Mouse (Mus musculus) frontal cortex, adult 2 months (tissue): ENCODE data around the gene Arhgap10. TPM values are rescaled to one million over a fixed set of nuclear protein-coding genes. Genes with fewer than 3 reads are reported as not detected.
A peak's percentile ranks its signal among the peaks of the same experiment; 100 is the strongest.

ENCODE experiments used
- DNase-seq, 2 experiments: peaks; one replicate each; pipeline ENCODE4 v3.0.0; 2022; ENCODE audit warnings: low spot score in 1 of 2; ENCODE audit errors: extremely low spot score in 1 of 2
- polyA plus RNA-seq: library from polyadenylated mRNA; depleted of rRNA; stranded (reverse); fragments of >200 nt; gene quantifications from 2 replicates; pipeline ENCODE4 v1.2.3, GENCODE M21; 2012; rRNA removed

Gene Arhgap10
- polyA plus RNA-seq, 1 experiment, result 17.4 TPM

DNA sequence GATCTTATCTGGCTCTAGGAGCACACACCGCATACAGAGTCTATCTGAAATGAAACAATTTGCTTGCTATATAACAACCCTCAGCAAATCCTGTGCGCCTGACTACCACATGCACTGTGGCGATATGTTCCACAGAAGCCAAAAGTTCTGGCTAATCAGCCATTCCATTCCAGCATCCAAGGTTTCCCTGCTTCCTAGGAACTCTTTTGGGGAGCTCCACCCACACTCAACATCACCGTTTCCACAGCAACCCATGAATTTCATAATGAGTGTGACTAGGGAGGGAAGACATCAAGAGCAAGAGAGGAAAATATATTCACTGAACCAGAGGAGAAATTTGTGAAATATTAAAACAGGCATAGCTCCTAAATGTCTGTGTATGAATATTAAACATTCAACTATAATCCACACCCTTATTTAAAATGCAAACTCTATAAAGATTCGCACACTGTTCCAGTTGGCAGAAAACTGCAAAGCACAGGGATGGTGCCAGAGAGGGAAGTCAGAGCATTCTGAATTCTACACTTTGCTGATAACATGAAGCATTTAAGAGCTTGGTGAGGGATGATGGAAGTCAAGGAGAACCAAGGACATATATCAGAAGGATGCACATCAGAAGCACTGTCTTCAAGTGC lies 261.2 kb downstream of the Arhgap10 start:
- peak; percentile 81 to 85 for DNase-seq

DNA sequence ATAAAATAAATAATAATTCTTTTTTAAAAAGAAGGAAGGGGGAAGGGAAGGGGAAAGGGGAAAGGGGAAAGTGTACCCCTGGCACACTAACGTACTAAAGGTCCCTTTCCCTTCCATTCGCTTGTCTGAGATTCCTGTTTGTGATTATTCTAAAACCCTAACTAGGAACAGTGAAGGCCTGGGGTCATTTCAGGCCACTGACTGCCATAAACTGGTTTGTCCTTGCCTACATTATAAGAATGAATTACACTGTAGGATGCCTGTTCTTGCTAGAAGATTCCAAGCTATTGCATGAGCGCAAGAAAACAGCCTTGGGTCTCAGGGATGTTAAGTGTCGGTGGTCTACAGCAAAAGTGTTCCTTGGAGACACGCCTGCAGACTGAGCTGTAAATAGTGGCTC lies 263.3 kb downstream of the Arhgap10 start:
- DNase-seq, result no peak

DNA sequence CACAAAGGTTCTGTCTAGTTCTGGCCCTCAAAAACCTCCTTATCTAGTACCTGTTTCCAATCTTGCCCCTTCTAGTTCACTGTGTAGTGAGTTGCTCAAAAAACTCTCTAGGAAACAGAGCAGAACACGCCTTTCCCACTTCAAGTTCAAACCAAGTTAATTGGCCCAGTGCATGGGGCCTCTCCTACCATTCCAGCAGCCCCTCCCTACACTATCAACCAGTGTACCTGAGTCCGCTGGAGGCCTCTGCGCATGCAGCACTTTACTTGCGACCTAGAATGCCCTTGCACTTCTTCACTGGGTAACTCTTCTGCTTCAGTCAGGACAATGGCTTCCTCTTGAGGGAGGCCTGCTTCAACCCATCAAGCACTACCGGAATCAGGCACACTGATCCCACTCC lies 266.6 kb downstream of the Arhgap10 start:
- DNase-seq, result no peak

DNA sequence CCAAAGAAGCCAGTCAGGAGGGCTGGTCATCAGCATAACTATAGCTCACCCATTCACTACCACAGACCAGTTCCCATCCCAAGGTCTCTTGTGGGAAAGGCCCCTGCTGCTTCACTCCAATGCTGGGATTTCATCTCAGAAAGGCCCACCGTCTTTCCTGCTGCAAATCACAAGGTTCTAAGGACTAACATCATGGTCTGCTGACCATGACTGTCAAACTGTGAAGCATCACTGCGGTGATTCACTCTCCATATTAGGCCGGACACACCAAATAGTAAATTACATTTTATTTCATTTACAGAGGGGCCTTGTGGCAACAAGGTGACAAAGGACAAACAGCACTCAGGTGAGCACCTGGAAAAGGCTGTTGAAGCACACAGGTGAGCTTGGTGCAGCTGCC lies 267.7 kb downstream of the Arhgap10 start:
- no peak for DNase-seq

DNA sequence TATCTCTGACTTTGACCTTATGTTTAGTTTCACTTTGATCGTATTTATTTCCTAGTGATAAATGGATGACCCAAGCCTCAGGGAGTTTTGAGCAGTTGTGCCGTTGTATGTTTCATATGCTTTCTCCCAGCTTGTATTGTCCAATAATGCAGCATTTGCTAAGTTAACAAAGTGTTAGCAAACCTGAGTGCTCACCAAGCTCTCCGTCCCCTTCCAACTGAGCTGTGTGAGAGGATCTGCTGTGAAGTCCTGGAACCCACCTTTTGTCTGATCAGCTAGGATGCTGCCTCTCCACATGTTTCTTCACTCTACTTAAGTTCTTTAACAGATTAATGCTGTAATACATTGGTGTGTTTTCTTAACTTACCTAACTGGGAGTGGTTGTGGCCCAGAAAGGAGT lies 276.4 kb downstream of the Arhgap10 start:
- DNase-seq, result no peak

- DNase-seq, result no peak
These were observed 278.3 kb downstream of the Arhgap10 start for GRCm38 (mm10) chr8:77239462-77239861.

DNA sequence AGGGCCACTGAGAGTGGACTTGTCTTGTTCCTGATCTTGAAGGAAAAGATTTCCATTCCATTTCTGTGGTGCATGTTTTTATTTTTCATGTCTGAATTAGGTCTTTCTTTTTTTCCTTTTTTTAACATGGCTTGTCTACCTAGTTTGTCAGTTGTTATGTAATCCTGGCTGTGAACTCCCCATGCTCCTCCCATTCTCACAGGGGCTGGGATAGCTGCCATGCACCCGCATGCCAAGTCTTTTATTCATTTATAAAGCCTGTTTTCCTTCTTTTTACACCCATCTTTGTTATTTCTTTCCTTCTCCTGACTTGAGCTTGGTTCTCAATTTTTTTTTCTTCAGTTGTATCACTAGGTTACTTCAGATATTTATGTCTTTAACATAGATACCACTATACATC lies 281.1 kb downstream of the Arhgap10 start:
- DNase-seq, result peak in 1 of 2 experiments; percentile 42

GRCm38 (mm10) chr8:77232411-77232810 lies 285.3 kb downstream of the Arhgap10 start:
- DNase-seq, result no peak

DNA sequence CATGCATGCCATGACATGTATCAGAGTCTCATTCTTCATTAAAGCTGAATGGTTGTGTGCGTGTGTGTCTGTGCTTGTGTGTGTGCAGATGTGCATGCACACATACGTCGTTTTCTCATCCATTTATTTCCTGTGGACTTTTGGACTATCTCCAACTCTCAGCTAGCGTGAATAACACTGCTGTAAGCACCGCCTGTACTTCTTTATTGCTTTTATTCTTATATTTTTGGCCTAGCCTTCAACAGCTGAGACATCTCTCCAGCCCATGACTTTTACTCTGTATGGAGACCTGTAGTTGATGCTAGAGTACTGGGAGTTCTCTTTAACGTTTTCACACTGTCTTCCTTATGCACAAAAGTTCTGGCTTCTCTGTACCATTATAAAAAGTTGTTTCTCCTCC lies 285.9 kb downstream of the Arhgap10 start:
- no peak for DNase-seq

DNA sequence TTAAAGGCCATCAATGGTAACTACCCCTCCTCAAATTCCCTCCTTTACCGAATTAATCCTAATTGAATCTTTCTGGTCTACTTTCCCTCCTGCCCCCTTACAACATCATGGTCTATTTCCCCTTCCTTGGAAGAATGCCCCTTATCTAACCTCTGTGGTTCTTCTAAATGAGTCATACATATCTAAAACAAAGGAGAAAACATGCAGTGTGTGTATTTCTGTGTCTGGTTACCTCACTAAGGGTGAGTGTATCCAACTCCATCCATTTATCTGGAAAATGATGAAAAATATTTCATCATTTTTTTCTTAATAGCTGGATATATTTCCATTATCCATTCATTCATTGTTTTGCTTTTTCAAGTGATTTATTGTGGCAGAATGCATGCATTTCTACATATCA lies 286.5 kb downstream of the Arhgap10 start:
- no peak for DNase-seq

DNA sequence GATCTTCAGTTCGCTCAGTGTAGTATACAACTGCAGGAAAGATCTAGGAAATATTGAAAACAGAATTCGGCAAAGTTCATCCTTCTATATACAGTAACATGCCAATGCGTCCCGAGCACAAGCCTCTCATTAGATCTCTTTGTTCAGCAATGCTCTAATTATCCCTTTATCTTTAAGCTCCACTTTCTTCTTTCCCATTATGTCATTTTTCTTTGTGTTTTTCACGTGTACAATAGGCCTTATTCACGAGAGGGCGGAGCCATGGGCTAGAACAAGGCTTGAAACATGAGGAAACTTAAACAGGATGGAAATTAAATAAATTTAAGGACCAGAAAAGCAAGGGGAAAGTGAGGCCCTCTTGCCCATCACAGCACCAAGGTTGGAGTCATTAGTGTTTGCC lies 289.1 kb downstream of the Arhgap10 start:
- DNase-seq, result no peak

GRCm38 (mm10) chr8:77227742-77228141 lies 290.0 kb downstream of the Arhgap10 start:
- DNase-seq, result no peak

GRCm38 (mm10) chr8:77223123-77223522 lies 294.6 kb downstream of the Arhgap10 start:
- no peak for DNase-seq

DNA sequence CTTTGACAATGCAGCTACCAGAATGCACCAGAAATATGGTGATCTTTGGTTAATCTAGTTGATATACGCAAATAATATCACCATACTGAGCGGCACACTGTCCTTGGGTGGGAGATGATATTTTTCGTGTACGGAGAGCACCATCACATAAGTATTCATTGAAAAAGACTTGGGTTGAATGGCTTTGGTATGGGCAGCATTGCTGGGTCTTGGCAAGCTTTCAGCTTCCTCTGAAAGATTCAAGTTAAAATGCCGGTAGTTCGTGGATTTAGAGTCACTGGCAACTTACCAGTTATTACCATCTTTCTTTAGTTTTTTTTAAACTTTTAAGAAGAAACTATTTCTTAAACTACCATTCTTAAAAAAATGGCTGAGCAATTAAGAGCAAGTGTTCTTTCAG lies 302.6 kb downstream of the Arhgap10 start:
- DNase-seq, result no peak

DNA sequence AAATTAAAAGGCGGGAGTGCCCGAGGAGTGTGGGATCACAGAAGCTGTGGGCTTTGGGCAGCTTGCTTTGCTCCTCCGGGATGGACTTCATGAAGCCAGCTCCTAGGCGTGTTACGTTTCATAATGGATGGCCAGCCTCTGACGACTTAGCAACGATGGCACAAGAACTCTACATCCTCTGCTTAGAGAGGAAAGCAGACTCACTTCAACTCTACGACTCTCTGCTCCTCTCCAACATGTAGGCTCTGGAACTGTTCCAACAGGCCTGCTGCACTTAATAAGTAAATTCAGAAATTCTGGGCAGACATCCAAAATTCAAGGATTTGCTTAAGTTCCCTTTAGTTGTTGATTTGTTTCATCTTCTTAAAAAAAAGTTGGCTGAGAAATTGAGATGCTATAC lies 303.1 kb downstream of the Arhgap10 start:
- DNase-seq, result peak in 1 of 2 experiments; percentile 43

- no peak for DNase-seq
These were observed 303.8 kb downstream of the Arhgap10 start for GRCm38 (mm10) chr8:77213893-77214464.

- no peak for DNase-seq
These were observed 308.5 kb downstream of the Arhgap10 start for GRCm38 (mm10) chr8:77209297-77209696.

Other genes with a start within 250 kb of the Arhgap10 start
- gene Prmt9, start 31.4 kb upstream of the Arhgap10 start, polyA plus RNA-seq, result 19.3 and 19.9 TPM in 2 replicates
- gene Tmem184c, start 92.7 kb upstream of the Arhgap10 start, polyA plus RNA-seq, result 59.1 and 61.4 TPM in 2 replicates
- 5.2 and 5.9 TPM in 2 replicates for gene Ednra, start 206.5 kb upstream of the Arhgap10 start, polyA plus RNA-seq